Comparison of ENCODE assay signal across 23 mouse cellular contexts in the genomic region with DNA sequence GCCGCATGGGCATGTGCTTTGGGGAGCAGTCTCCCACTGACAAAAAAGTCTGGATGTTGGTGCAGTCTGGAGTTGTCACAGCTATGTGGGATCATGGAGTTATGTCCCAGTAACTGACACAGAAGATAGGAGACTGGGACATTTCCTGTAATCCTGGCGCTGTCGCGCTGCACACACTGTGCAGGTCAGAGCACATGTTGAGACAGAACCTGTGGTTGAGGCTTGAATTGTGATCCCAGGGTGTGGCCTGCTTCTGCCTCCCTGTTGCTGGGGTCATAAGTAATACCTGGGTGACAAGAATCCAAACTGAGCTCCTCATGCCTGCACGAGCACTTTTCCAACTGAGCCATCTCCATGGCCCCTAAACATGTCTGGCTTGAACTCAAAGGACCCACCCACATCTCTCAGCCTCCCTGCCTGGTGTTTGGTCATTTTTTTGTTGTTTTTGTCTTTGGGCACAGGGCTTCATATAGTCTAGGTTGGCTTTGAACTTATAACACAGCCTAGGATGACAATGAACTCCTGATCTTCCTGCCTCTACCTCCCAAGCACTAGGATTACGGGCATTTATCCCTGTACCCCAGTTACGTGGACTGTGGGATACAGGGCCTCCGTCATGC. TPM values are rescaled to one million over a fixed set of nuclear protein-coding genes. Genes with fewer than 3 reads are reported as not detected.
DNase-seq lines count a peak whose midpoint lies in the region; ATAC-seq and TF ChIP-seq lines count a peak whose summit lies in the region.
"Had no signal": no experiment of that assay in that cellular context is flagged by ENCODE, and none has a peak within 500 bp of the region (broad histone marks: within the 10 kb centered on the region; RNA-seq: fewer than 3 reads in every experiment).

No protein-coding gene starts in this region.

- no peak overlapping the region for H3K4me3 ChIP-seq in gastrocnemius, adult 2 months
- no peak overlapping the region for H3K4me3 ChIP-seq in layer of hippocampus, adult 2 months
- H3K4me3 ChIP-seq in liver, embryonic 13.5 days (replicated peaks), result no peak overlapping the region
- H3K4me3 ChIP-seq: embryonic facial prominence, embryonic 10.5 days; forebrain, embryonic 13.5 days; heart, embryonic 13.5 days; hindbrain, embryonic 10.5 days; intestine, embryonic 15.5 days had no signal

- TF ChIP-seq CTCF in gastrocnemius, adult 2 months (IDR thresholded peaks at IDR 0.05), result no peak
- no peak for TF ChIP-seq CTCF in layer of hippocampus, adult 2 months (conservative IDR thresholded peaks at IDR 0.05)

- peaks cover 54% of the 10 kb centered on the region for H3K36me3 ChIP-seq in liver, embryonic 13.5 days

- intact Hi-C loops in gastrocnemius, adult 2 months (cut with DNase I), result no loop called here
- intact Hi-C loops in gastrocnemius, postnatal 14 days (cut with DNase I; ENCODE audit: low total_unique reads), result no loop called here

- no peak overlapping the region for H3K9ac ChIP-seq in liver, embryonic 13.5 days
- H3K9ac ChIP-seq: forebrain, embryonic 13.5 days; forebrain, postnatal 0 days; heart, embryonic 13.5 days; hindbrain, embryonic 14.5 days; intestine, embryonic 15.5 days had no signal

- H3K27ac ChIP-seq in gastrocnemius, adult 2 months, result peak overlapping the region; percentile 94
- H3K27ac ChIP-seq in layer of hippocampus, adult 2 months, result 0 out of 2 replicates have a peak overlapping the region, but pooled peaks have one; percentile 3
- peak overlapping the region; percentile 15; the same call in 1 of the 2 replicates for H3K27ac ChIP-seq in liver, embryonic 13.5 days
- H3K27ac ChIP-seq: embryonic facial prominence, embryonic 10.5 days; forebrain, embryonic 13.5 days; heart, embryonic 13.5 days; hindbrain, embryonic 10.5 days; hindbrain, embryonic 14.5 days; intestine, embryonic 15.5 days had no signal

- no peaks in the 10 kb centered on the region for H3K9me3 ChIP-seq in liver, embryonic 13.5 days (replicated peaks)
- H3K9me3 ChIP-seq: embryonic facial prominence, embryonic 10.5 days; forebrain, embryonic 13.5 days; G1E; heart, embryonic 13.5 days; hindbrain, embryonic 10.5 days; intestine, embryonic 15.5 days had no signal

- no peak for ATAC-seq in liver, embryonic 13.5 days (ENCODE audit: low read depth)
- ATAC-seq: CD4-positive, CD25-positive, alpha-beta regulatory T cell, adult 4 months; forebrain, embryonic 13.5 days; forebrain, postnatal 0 days; intestine, embryonic 15.5 days had no signal

- 87% methylated on average over 8 of the region's 8 CpGs for WGBS in liver, embryonic 13.5 days (ENCODE audit: insufficient replicate concordance)

- H3K4me2 ChIP-seq in liver, embryonic 13.5 days, result no peak overlapping the region
- H3K4me2 ChIP-seq: forebrain, embryonic 13.5 days; heart, embryonic 13.5 days; hindbrain, embryonic 14.5 days; intestine, embryonic 15.5 days had no signal

- no peaks in the 10 kb centered on the region for H3K27me3 ChIP-seq in liver, embryonic 13.5 days
- H3K27me3 ChIP-seq: forebrain, embryonic 13.5 days; heart, embryonic 13.5 days; intestine, embryonic 15.5 days had no signal

- DNase-seq in cerebellum, adult 11-12 months, result peak; percentile 54
- no peak for DNase-seq in cerebellum, adult 9-11 months
- DNase-seq in gastrocnemius, adult 2 months, result no peak
- no peak for DNase-seq in gastrocnemius, postnatal 14 days
- DNase-seq in layer of hippocampus, adult 2 months (ENCODE audit: low spot score in 2 of 2), result no peak
- DNase-seq in layer of hippocampus, postnatal 14 days (ENCODE audit: low spot score in 2 of 2), result no peak
- DNase-seq in liver, embryonic 13.5 days, result no peak
- DNase-seq in neural tube, embryonic 10.5 days (ENCODE audit: extremely low spot score, low spot score), result no peak
- DNase-seq: adrenal gland, adult 8-10 months; B cell, adult 2 months; forebrain, postnatal 0 days had no signal

- H3K4me1 ChIP-seq in liver, embryonic 13.5 days (replicated peaks), result peaks cover 61% of the 10 kb centered on the region

RNA-seq across cellular contexts. Expression of a gene that starts 3.7 kb away (rescaled TPM):
- 10 to 100 TPM; 13.1 to 22.9 TPM for total RNA-seq in gastrocnemius, adult 2 months (2021)
- total RNA-seq in gastrocnemius, postnatal 14 days (2021), result 10 to 100 TPM in 1 of 2 experiments, 1 to 10 TPM in 1; 9.4 to 10.5 TPM
- total RNA-seq in layer of hippocampus, adult 2 months (2021), result 1 to 10 TPM; 4.3 to 4.4 TPM
- total RNA-seq in layer of hippocampus, postnatal 14 days (2021), result 1 to 10 TPM; 2.8 TPM
- polyA plus RNA-seq in liver, embryonic 13.5 days (2015; fragmentation: Nextera tagmentation; extraction: Ambion mirVana), result 2.0 and 2.2 TPM in 2 replicates

RNA-seq across cellular contexts. Expression of a gene that starts 5.7 kb away (rescaled TPM):
- total RNA-seq in gastrocnemius, adult 2 months (2021), result 1 to 10 TPM; 5.5 to 8.4 TPM
- 1 to 10 TPM; 6.0 to 6.2 TPM for total RNA-seq in gastrocnemius, postnatal 14 days (2021)
- 1 to 10 TPM; 2.1 to 3.1 TPM for total RNA-seq in layer of hippocampus, adult 2 months (2021)
- under 1 TPM; 0.57 to 0.62 TPM for total RNA-seq in layer of hippocampus, postnatal 14 days (2021)
- polyA plus RNA-seq in liver, embryonic 13.5 days (2015; fragmentation: Nextera tagmentation; extraction: Ambion mirVana), result not detected in 2 replicates
- total RNA-seq: forebrain, postnatal 0 days; G1E had no signal
- polyA plus RNA-seq: embryonic facial prominence, embryonic 10.5 days; embryonic facial prominence, embryonic 14.5 days; forebrain, embryonic 13.5 days; forebrain, postnatal 0 days; G1E; heart, embryonic 13.5 days; hindbrain, embryonic 10.5 days; hindbrain, embryonic 14.5 days; intestine, embryonic 15.5 days had no signal

RNA-seq across cellular contexts. Expression of a gene that starts 10.7 kb away (rescaled TPM):
- total RNA-seq in gastrocnemius, adult 2 months (2021), result under 1 TPM in 1 of 2 experiments, not detected in 1; 0.39 TPM
- not detected for total RNA-seq in gastrocnemius, postnatal 14 days (2021)
- total RNA-seq in layer of hippocampus, adult 2 months (2021), result not detected
- not detected for total RNA-seq in layer of hippocampus, postnatal 14 days (2021)
- 0.80 and 0.87 TPM in 2 replicates for polyA plus RNA-seq in liver, embryonic 13.5 days (2015; fragmentation: Nextera tagmentation; extraction: Ambion mirVana)
- total RNA-seq: gastrocnemius, adult 8-10 months; heart, adult 8-10 months; heart, postnatal 10 days had no signal

RNA-seq across cellular contexts. Expression of a gene that starts 17.9 kb away (rescaled TPM):
- total RNA-seq in gastrocnemius, adult 2 months (2021), result 10 to 100 TPM; 55.1 to 61.8 TPM
- total RNA-seq in gastrocnemius, postnatal 14 days (2021), result 100 to 1,000 TPM; 100 TPM
- total RNA-seq in layer of hippocampus, adult 2 months (2021), result 10 to 100 TPM; 97.6 to 98.2 TPM
- total RNA-seq in layer of hippocampus, postnatal 14 days (2021), result 100 to 1,000 TPM in 1 of 2 experiments, 10 to 100 TPM in 1; 97.1 to 109 TPM
- 110 and 127 TPM in 2 replicates for polyA plus RNA-seq in liver, embryonic 13.5 days (2015; fragmentation: Nextera tagmentation; extraction: Ambion mirVana)

RNA-seq across cellular contexts. Expression of a gene that starts 25.6 kb away (rescaled TPM):
- total RNA-seq in gastrocnemius, adult 2 months (2021), result 10 to 100 TPM; 17.6 to 18.4 TPM
- total RNA-seq in gastrocnemius, postnatal 14 days (2021), result 10 to 100 TPM; 20.1 to 22.4 TPM
- total RNA-seq in layer of hippocampus, adult 2 months (2021), result 10 to 100 TPM; 73.2 to 77.6 TPM
- total RNA-seq in layer of hippocampus, postnatal 14 days (2021), result 10 to 100 TPM; 90.2 to 90.6 TPM
- 104 and 106 TPM in 2 replicates for polyA plus RNA-seq in liver, embryonic 13.5 days (2015; fragmentation: Nextera tagmentation; extraction: Ambion mirVana)

Comparison
In these comparisons a context has a peak if more than half of its experiments do, and no peak if none do; other contexts are left out.
1. H3K27ac ChIP-seq: peak in every context shown above with its lines; median percentile 94 in gastrocnemius, adult 2 months; 15 in liver, embryonic 13.5 days; 3 in layer of hippocampus, adult 2 months.